Mouse (Mus musculus) adrenal gland, postnatal 36 days (tissue): Measurements from ENCODE around the gene Dcps. TPM values are rescaled to one million over a fixed set of nuclear protein-coding genes. Genes with fewer than 3 reads are reported as not detected.

ENCODE experiments used
- DNase-seq, 2 experiments: peaks; one replicate each; pipeline ENCODE4 v3.0.0; 2021; ENCODE audit warnings: mixed read lengths in 1 of 2
- total RNA-seq, 2 experiments: library from RNA; stranded (reverse); gene quantifications; 2 replicates each; pipeline ENCODE4 v1.2.3; 2021

The Dcps gene
- total RNA-seq, 2 experiments from 2014 or later = 20.0 to 29.3 TPM

GRCm38 (mm10) chr9:35110051-35110450 is 65.8 kb downstream of the Dcps start:
- DNase-seq = no peak

- peak in 1 of 2 experiments; percentile 38 for DNase-seq
Observed at GRCm38 (mm10) chr9:35108916-35109315, 66.9 kb downstream of the Dcps start.

- no peak for DNase-seq
Observed at GRCm38 (mm10) chr9:35108066-35108465, 67.8 kb downstream of the Dcps start.

- DNase-seq = no peak
Observed at GRCm38 (mm10) chr9:35107396-35107795, 68.5 kb downstream of the Dcps start.

GRCm38 (mm10) chr9:35105884-35106880 is 69.7 kb downstream of the Dcps start:
- no peak for DNase-seq

- DNase-seq = no peak
Observed at GRCm38 (mm10) chr9:35105438-35105837, 70.4 kb downstream of the Dcps start.

GRCm38 (mm10) chr9:35104711-35105110 is 71.2 kb downstream of the Dcps start:
- no peak for DNase-seq

- DNase-seq = no peak
Observed at GRCm38 (mm10) chr9:35098762-35099161, 77.1 kb downstream of the Dcps start.

- no peak for DNase-seq
Observed at GRCm38 (mm10) chr9:35097901-35098300, 78.0 kb downstream of the Dcps start.

- DNase-seq = no peak
Observed at GRCm38 (mm10) chr9:35095726-35096125, 80.1 kb downstream of the Dcps start.

- DNase-seq = no peak
Observed at GRCm38 (mm10) chr9:35093350-35093749, 82.5 kb downstream of the Dcps start.

GRCm38 (mm10) chr9:35092904-35093303 is 83.0 kb downstream of the Dcps start:
- no peak for DNase-seq

Other genes with a start within 250 kb of the Dcps start
- 10 to 100 TPM; 28.6 to 48.4 TPM for gene St3gal4, start 56.8 kb downstream of the Dcps start, total RNA-seq
- gene Srpr, start 24.1 kb upstream of the Dcps start, total RNA-seq = 100 to 1,000 TPM; 166 to 172 TPM
- gene Tirap, start 24.2 kb upstream of the Dcps start, total RNA-seq = 1 to 10 TPM; 5.6 to 6.5 TPM
- gene Foxred1, start 35.0 kb upstream of the Dcps start, total RNA-seq = 10 to 100 TPM; 50.7 to 54.4 TPM
- gene Fam118b, start 91.7 kb upstream of the Dcps start, total RNA-seq = 10 to 100 TPM; 11.4 to 14.0 TPM
- gene Rpusd4, start 91.8 kb upstream of the Dcps start, total RNA-seq = 10 to 100 TPM; 17.7 to 19.0 TPM
- gene Cdon, start 245.1 kb upstream of the Dcps start, total RNA-seq = 10 to 100 TPM; 14.2 to 17.9 TPM